Mouse (Mus musculus) hindbrain, embryonic 13.5 days (tissue): ENCODE results near the gene Tada2a. TPM values are rescaled to one million over a fixed set of nuclear protein-coding genes. Genes with fewer than 3 reads are reported as not detected.

ENCODE experiments used
- ATAC-seq: fragments of 200-750 bp; cut with Nextera tagmentation; 2 replicates; pipeline ENCODE4 v1.8.0; 2017; ENCODE audit warnings: moderate TSS enrichment; ENCODE audit not compliant: low FRiP score
- H3K27ac ChIP-seq: fragments of 300-500 bp; sonication (generic); 2 replicates; pipeline ENCODE4 v1.5.1; 2015; ENCODE audit warnings: inconsistent platforms, mild to moderate bottlenecking, moderate library complexity
- H3K27me3 ChIP-seq: fragments of 300-500 bp; sonication (generic); 2 replicates; pipeline ENCODE4 v1.6.1; 2015; ENCODE audit warnings: mild to moderate bottlenecking, inconsistent platforms
- H3K36me3 ChIP-seq: fragments of 300-500 bp; sonication (generic); 2 replicates; pipeline ENCODE4 v1.6.1; 2015; ENCODE audit warnings: mild to moderate bottlenecking, inconsistent platforms
- H3K4me1 ChIP-seq: fragments of 300-500 bp; sonication (generic); replicated peaks from 2 replicates; pipeline ENCODE4 v1.6.1; 2015; ENCODE audit warnings: inconsistent platforms
- H3K4me2 ChIP-seq: fragments of 300-500 bp; sonication (generic); 2 replicates; pipeline ENCODE4 v1.6.1; 2015; ENCODE audit warnings: inconsistent platforms, mild to moderate bottlenecking, moderate library complexity
- H3K4me3 ChIP-seq: fragments of 300-500 bp; sonication (generic); 2 replicates; pipeline ENCODE4 v1.5.1; 2015; ENCODE audit warnings: mild to moderate bottlenecking, inconsistent platforms
- H3K9ac ChIP-seq: fragments of 300-500 bp; sonication (generic); 2 replicates; pipeline ENCODE4 v1.6.1; 2015; ENCODE audit warnings: mild to moderate bottlenecking, inconsistent platforms
- H3K9me3 ChIP-seq: fragments of 300-500 bp; sonication (generic); 2 replicates; pipeline ENCODE4 v1.6.1; 2016; ENCODE audit warnings: inconsistent platforms
- WGBS: fragments of 180-500 bp; shearing (Covaris S2); methylation state at CpG from one replicate; pipeline ENCODE4 v1.1.7; 2015; 5-methylcytosine and 5-hydroxymethylcytosine counted together
- polyA plus RNA-seq: library from polyadenylated mRNA; unstranded; fragments of >200 nt; fragmentation: Nextera tagmentation; extraction: Ambion mirVana; gene quantifications from 2 replicates; pipeline ENCODE4 v1.2.1, GENCODE M21; 2015

Gene Tada2a
- polyA plus RNA-seq, 1 experiment from 2014 or later = 30.0 TPM

DNA sequence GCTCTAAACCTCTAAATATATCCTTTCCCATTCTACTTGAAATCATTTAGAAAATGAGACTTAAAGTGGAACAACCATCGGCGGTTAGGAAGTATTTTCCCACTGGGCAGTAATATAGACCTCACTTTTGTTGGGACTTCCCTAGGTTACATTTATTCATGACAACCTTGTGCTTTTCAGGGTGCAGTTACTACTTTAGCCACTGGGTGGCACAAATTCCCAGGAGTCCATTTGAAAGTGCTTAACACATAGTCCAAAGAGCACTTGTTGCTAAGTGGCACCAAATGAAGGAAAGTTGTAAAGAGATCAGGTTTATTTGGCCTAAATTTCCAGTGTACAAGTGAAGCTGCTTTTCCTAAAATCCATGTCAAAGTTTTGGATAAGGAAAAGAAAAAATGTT, 12.4 kb upstream of the Tada2a start:
- H3K27me3 ChIP-seq = no peaks in the 10 kb centered on the region
- no peak overlapping the region for H3K4me2 ChIP-seq
- no peak overlapping the region for H3K27ac ChIP-seq
- H3K9ac ChIP-seq = no peak overlapping the region
- no peaks in the 10 kb centered on the region for H3K36me3 ChIP-seq
- 0 out of 2 replicates have a peak, but pooled peaks cover 3% of the 10 kb centered on the region for H3K4me1 ChIP-seq
- no peaks in the 10 kb centered on the region for H3K9me3 ChIP-seq
- ATAC-seq = no peak
- no peak overlapping the region for H3K4me3 ChIP-seq
- 64% methylated on average over 2 of the region's 2 CpGs for WGBS

- Histone ChIP-seq H3K4me2 (no peak overlapping the region), H3K9ac (no peak overlapping the region), H3K9me3 (no peaks in the 10 kb centered on the region), H3K4me1 (peaks cover 9% of the 10 kb centered on the region; the same call in 1 of the 2 replicates), H3K27me3 (no peaks in the 10 kb centered on the region), H3K4me3 (no peak overlapping the region), H3K36me3 (peaks cover 6% of the 10 kb centered on the region; the same call in 1 of the 2 replicates), H3K27ac (no peak overlapping the region)
- no peak for ATAC-seq
- 81% methylated on average over 3 of the region's 3 CpGs for WGBS
These were observed 7.1 kb upstream of the Tada2a start for GRCm38 (mm10) chr11:84136453-84136852.

DNA sequence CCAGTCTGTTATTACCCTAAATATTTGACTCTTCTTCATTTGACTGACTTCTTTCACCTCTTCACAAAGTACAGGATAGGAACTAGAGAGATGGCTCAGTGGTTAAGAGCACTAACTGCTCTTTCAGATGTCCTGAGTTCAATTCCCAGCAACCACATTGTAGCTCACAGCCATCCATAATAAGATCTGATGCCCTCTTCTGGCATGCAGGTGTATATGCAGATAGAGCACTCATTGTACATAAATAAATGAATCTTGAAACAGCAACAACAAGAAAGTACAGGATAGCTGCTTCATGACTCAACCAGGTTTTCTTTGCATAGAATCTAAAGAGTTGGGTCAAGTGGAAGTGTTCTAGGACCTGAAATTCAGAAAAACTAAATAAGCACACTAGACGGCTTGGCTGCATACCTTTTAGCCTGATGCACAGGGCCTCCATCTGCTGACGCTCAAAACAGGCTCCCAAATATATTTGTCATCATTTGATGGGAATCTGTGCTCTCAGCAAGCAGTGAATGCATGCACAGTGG, 5.0 kb upstream of the Tada2a start:
- H3K27ac ChIP-seq = no peak overlapping the region
- H3K9ac ChIP-seq = no peak overlapping the region
- peaks cover 6% of the 10 kb centered on the region; the same call in 1 of the 2 replicates for H3K36me3 ChIP-seq
- H3K4me3 ChIP-seq = no peak overlapping the region
- peaks cover 24% of the 10 kb centered on the region for H3K4me1 ChIP-seq
- ATAC-seq = no peak
- no peak overlapping the region for H3K4me2 ChIP-seq
- H3K27me3 ChIP-seq = no peaks in the 10 kb centered on the region
- 94% methylated on average over 2 of the region's 2 CpGs for WGBS
- H3K9me3 ChIP-seq = no peaks in the 10 kb centered on the region

DNA sequence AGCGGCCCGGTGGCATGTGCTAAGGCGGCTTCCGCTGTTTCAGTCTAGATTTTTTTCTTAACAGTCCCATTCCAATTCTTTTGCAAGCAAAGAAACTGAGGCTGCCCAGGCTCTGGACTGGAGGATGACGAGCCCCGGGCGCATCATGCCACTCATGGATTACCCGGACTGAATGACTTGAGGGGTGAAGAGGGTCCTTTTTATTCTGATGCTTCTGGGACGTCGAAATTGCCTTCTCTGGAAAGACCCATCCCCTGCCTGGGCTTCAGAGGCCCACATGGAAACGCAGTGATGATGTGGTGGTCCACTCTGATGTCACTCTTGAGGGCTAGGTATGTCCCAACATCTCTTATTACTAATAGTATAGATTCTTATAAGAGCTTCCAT, 392 bp upstream of the Tada2a start:
- Histone ChIP-seq H3K4me3 (peak overlapping the region; percentile 75), H3K9ac (peak overlapping the region; percentile 86), H3K9me3 (no peaks in the 10 kb centered on the region), H3K4me2 (peak overlapping the region; percentile 68), H3K4me1 (peaks cover 29% of the 10 kb centered on the region), H3K36me3 (peaks cover 21% of the 10 kb centered on the region), H3K27me3 (no peaks in the 10 kb centered on the region), H3K27ac (peak overlapping the region; percentile 85)
- WGBS = 4% methylated on average over 11 of the region's 11 CpGs
- peak; percentile 53; the same call in 1 of the 2 replicates for ATAC-seq

- Histone ChIP-seq H3K4me3 (no peak overlapping the region), H3K4me2 (peak overlapping the region; percentile 68; the same call in 1 of the 2 replicates), H3K4me1 (peaks cover 29% of the 10 kb centered on the region), H3K9me3 (no peaks in the 10 kb centered on the region), H3K27me3 (no peaks in the 10 kb centered on the region), H3K27ac (no peak overlapping the region), H3K9ac (no peak overlapping the region), H3K36me3 (peaks cover 32% of the 10 kb centered on the region)
- ATAC-seq = no peak
- 92% methylated on average over 4 of the region's 4 CpGs for WGBS
These were observed 1.4 kb downstream of the Tada2a start for GRCm38 (mm10) chr11:84127977-84128376.

GRCm38 (mm10) chr11:84121051-84121956, 8.1 kb downstream of the Tada2a start:
- H3K4me3 ChIP-seq = no peak overlapping the region
- no peak overlapping the region for H3K9ac ChIP-seq
- no peak for ATAC-seq
- 74% methylated on average over 12 of the region's 12 CpGs for WGBS
- no peaks in the 10 kb centered on the region for H3K9me3 ChIP-seq
- no peaks in the 10 kb centered on the region for H3K27me3 ChIP-seq
- no peak overlapping the region for H3K27ac ChIP-seq
- H3K4me2 ChIP-seq = no peak overlapping the region
- peaks cover 91% of the 10 kb centered on the region for H3K36me3 ChIP-seq
- no peaks in the 10 kb centered on the region for H3K4me1 ChIP-seq

GRCm38 (mm10) chr11:84117431-84117830, 12.0 kb downstream of the Tada2a start:
- no peaks in the 10 kb centered on the region for H3K9me3 ChIP-seq
- H3K36me3 ChIP-seq = peaks cover 87% of the 10 kb centered on the region
- no peaks in the 10 kb centered on the region for H3K27me3 ChIP-seq
- no peak overlapping the region for H3K27ac ChIP-seq
- H3K4me3 ChIP-seq = no peak overlapping the region
- no peaks in the 10 kb centered on the region for H3K4me1 ChIP-seq
- ATAC-seq = no peak
- H3K4me2 ChIP-seq = no peak overlapping the region
- 91% methylated on average over 4 of the region's 4 CpGs for WGBS
- no peak overlapping the region for H3K9ac ChIP-seq

- Histone ChIP-seq H3K36me3 (peaks cover 77% of the 10 kb centered on the region), H3K27me3 (no peaks in the 10 kb centered on the region), H3K4me3 (no peak overlapping the region), H3K27ac (no peak overlapping the region), H3K4me1 (no peaks in the 10 kb centered on the region), H3K9ac (no peak overlapping the region), H3K4me2 (no peak overlapping the region), H3K9me3 (no peaks in the 10 kb centered on the region)
- ATAC-seq = no peak
- 75% methylated on average over 2 of the region's 2 CpGs for WGBS
These were observed 13.2 kb downstream of the Tada2a start for GRCm38 (mm10) chr11:84116221-84116620.

DNA sequence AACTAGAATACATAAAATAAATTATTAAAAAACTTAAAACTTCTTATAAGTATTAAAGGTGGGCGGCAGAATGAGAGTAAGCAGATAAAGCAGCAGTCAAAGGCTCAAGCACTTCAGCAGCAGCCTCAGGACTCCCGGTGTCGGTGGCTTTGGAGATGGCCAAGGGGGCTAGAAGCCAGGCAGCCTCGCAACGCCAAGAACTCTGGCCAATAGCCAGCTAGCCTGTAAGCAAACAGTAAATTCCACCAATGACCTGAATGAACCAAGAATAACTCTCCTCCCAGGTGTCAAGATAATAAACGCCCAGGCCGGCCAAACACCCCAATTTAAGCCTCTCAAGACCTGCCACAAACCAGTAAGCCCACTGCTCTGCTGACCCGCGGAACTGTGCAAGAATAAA, 13.8 kb downstream of the Tada2a start:
- no peak overlapping the region for H3K4me2 ChIP-seq
- H3K27me3 ChIP-seq = no peaks in the 10 kb centered on the region
- 87% methylated on average over 9 of the region's 9 CpGs for WGBS
- no peaks in the 10 kb centered on the region for H3K4me1 ChIP-seq
- no peak for ATAC-seq
- H3K4me3 ChIP-seq = no peak overlapping the region
- no peaks in the 10 kb centered on the region for H3K9me3 ChIP-seq
- H3K9ac ChIP-seq = no peak overlapping the region
- H3K27ac ChIP-seq = no peak overlapping the region
- H3K36me3 ChIP-seq = peaks cover 77% of the 10 kb centered on the region

DNA sequence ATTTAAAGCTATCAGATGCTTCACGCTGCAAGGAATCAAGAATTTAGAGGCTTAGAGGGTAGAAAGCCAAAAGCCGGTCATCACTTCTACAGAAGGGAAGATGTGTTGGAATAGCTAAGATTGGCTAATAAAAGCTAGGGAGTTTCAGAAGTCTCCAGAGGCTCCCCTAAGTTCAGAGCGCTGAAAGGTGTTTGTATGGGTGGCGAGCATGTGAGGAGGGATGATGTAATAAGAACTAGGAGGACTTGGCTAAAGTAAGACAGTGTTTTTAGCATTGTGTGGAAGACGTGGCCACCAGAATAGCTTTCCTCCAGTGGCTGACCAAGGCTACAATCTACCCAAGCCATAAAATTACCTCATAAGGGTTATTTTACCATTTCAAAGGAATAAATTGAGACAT, 15.8 kb downstream of the Tada2a start:
- no peaks in the 10 kb centered on the region for H3K27me3 ChIP-seq
- H3K27ac ChIP-seq = no peak overlapping the region
- 94% methylated on average over 5 of the region's 5 CpGs for WGBS
- no peaks in the 10 kb centered on the region for H3K4me1 ChIP-seq
- H3K4me2 ChIP-seq = no peak overlapping the region
- H3K4me3 ChIP-seq = no peak overlapping the region
- ATAC-seq = no peak
- H3K36me3 ChIP-seq = peaks cover 75% of the 10 kb centered on the region
- H3K9me3 ChIP-seq = no peaks in the 10 kb centered on the region
- no peak overlapping the region for H3K9ac ChIP-seq

DNA sequence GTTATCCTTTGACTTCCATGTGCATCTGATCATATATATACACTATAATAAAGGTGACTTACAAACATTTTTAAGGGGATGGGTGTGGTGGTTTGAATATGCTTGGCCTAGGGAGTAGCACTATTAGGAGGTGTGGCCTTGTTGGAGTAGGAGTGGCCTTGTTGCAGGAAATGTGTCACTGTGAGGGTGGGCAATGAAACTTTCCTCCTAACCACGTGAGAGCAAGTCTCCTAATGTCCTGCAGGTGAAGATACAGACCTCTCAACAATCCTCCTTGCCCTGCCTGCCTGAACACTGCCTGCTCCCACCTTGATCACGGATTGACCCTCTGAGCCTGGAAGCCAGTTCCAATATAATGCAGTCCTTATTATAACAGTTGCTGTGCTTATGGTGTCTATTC, 22.3 kb downstream of the Tada2a start:
- Histone ChIP-seq H3K4me2 (no peak overlapping the region), H3K4me1 (no peaks in the 10 kb centered on the region), H3K9ac (no peak overlapping the region), H3K36me3 (peaks cover 89% of the 10 kb centered on the region), H3K27me3 (no peaks in the 10 kb centered on the region), H3K9me3 (no peaks in the 10 kb centered on the region), H3K27ac (no peak overlapping the region), H3K4me3 (no peak overlapping the region)
- ATAC-seq = no peak
- WGBS = 74% methylated on average over 2 of the region's 2 CpGs

DNA sequence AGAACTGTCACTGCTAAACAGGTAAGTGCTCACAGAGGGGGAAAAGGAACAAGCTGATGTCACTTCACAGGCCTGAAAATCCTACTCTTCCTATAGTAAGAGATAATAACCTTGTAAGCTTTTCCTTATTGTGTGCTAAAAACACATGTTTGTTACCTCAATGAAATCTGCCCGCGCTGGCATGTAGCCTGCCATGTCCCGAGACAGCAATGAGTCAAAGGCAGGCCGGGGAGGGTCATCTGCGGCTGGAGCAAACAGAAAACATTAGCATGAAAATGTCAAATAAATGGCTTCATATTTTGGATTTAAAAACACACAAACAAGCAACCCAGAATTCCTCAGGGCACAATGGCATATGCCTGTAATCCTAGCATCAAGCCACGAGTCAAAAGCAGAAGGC, 25.4 kb downstream of the Tada2a start:
- H3K9ac ChIP-seq = no peak overlapping the region
- H3K4me1 ChIP-seq = no peaks in the 10 kb centered on the region
- H3K9me3 ChIP-seq = no peaks in the 10 kb centered on the region
- H3K4me2 ChIP-seq = no peak overlapping the region
- 95% methylated on average over 6 of the region's 6 CpGs for WGBS
- no peaks in the 10 kb centered on the region for H3K27me3 ChIP-seq
- no peak overlapping the region for H3K27ac ChIP-seq
- no peak overlapping the region for H3K4me3 ChIP-seq
- ATAC-seq = no peak
- peaks cover 85% of the 10 kb centered on the region for H3K36me3 ChIP-seq

DNA sequence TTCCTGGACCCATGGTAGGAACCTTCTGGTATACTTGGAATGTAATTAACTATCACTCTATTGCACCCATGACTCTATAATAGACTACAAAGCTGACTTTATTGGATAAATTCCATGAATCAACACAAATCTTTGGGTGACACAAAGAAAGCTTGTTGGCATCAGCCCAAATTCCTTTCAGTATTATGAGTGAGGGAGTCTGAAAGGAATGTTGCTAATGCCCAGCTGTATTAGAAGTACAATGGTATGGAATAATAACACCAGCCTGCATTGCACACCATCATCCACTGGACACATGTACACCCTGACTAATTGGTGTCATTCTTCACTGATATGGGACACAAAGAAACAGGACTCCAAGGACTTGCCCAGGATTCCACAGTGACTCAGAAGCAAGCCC, 28.2 kb downstream of the Tada2a start:
- ATAC-seq = no peak
- H3K9me3 ChIP-seq = no peaks in the 10 kb centered on the region
- H3K27me3 ChIP-seq = no peaks in the 10 kb centered on the region
- no peak overlapping the region for H3K27ac ChIP-seq
- peaks cover 78% of the 10 kb centered on the region for H3K36me3 ChIP-seq
- no peak overlapping the region for H3K9ac ChIP-seq
- H3K4me1 ChIP-seq = no peaks in the 10 kb centered on the region
- no peak overlapping the region for H3K4me3 ChIP-seq
- no peak overlapping the region for H3K4me2 ChIP-seq
